Mouse (Mus musculus): Measurements from ENCODE around the gene Fam192a. TPM values are rescaled to one million over a fixed set of nuclear protein-coding genes. Genes with fewer than 3 reads are reported as not detected.

Fam192a gene
- polyA plus RNA-seq, 1 experiment from 2014 or later: 90.2 TPM

DNA sequence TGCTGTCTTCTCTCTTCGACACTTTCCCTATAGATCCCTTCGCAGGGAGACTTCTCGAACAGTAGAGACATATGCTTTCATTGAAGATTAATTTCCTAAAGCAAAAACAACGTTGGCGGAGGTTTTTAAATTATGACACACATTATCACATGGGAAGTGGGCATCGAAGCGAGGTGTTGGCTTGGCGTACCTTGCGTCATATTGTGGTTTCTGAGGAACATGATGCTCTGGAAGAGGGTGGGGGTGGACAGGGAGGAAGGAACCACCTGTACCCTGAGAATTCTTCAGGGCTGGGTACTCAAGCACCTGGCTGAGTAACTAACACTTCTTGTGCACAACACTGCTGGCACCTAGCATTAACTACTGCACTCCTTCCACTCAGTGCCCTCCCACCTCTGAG lies 77.2 kb downstream of the Fam192a start:
- H3K27ac ChIP-seq (replicated peaks; ENCODE audit: low read depth, low read length): no peak overlapping the region
- H3K36me3 ChIP-seq (ENCODE audit: control insufficient read depth, insufficient read depth, low read length): no peaks in the 10 kb centered on the region
- no peak overlapping the region for H3K9ac ChIP-seq (ENCODE audit: low read length)
- no peak overlapping the region for H3K4me2 ChIP-seq (ENCODE audit: low read depth, severe bottlenecking)
- H3K4me3 ChIP-seq (ENCODE audit: low read depth, low read length): no peak overlapping the region
- DNase-seq (ENCODE audit: low spot score): no peak
- ATAC-seq (ENCODE audit: insufficient number of reproducible peaks, low FRiP score, low TSS enrichment, low read depth): no peak
- H3K27me3 ChIP-seq (ENCODE audit: control insufficient read depth, insufficient read depth, low read length): no peaks in the 10 kb centered on the region
- no peaks in the 10 kb centered on the region for H3K9me3 ChIP-seq (ENCODE audit: control insufficient read depth, low read length)
- no peaks in the 10 kb centered on the region for H3K4me1 ChIP-seq (ENCODE audit: control insufficient read depth, insufficient read depth, low read length)
- WGBS: 84% methylated on average over 9 of the region's 9 CpGs

Other genes with a start within 250 kb of the Fam192a start
- 61.9 and 62.4 TPM in 2 replicates for gene Herpud1, start 215.6 kb downstream of the Fam192a start, polyA plus RNA-seq (2014; fragmentation: Nextera tagmentation; extraction: Ambion mirVana)
- 0.24 TPM in 1 of 2 replicates, not detected in the other for gene Nlrc5, start 167.6 kb downstream of the Fam192a start, polyA plus RNA-seq (2014; fragmentation: Nextera tagmentation; extraction: Ambion mirVana)
- 6.3 and 8.5 TPM in 2 replicates for gene Cpne2, start 69.0 kb downstream of the Fam192a start, polyA plus RNA-seq (2014; fragmentation: Nextera tagmentation; extraction: Ambion mirVana)
- gene Rspry1, start 60 bp downstream of the Fam192a start, polyA plus RNA-seq (2014; fragmentation: Nextera tagmentation; extraction: Ambion mirVana): 43.1 and 47.1 TPM in 2 replicates
- 60.6 and 63.7 TPM in 2 replicates for gene Arl2bp, start 64.6 kb upstream of the Fam192a start, polyA plus RNA-seq (2014; fragmentation: Nextera tagmentation; extraction: Ambion mirVana)
- 0.21 TPM in 1 of 2 replicates, not detected in the other for gene Pllp, start 94.3 kb upstream of the Fam192a start, polyA plus RNA-seq (2014; fragmentation: Nextera tagmentation; extraction: Ambion mirVana)
- not detected in 2 replicates for gene Ccl22, start 143.6 kb upstream of the Fam192a start, polyA plus RNA-seq (2014; fragmentation: Nextera tagmentation; extraction: Ambion mirVana)
- 5.2 and 6.3 TPM in 2 replicates for gene Cx3cl1, start 170.0 kb upstream of the Fam192a start, polyA plus RNA-seq (2014; fragmentation: Nextera tagmentation; extraction: Ambion mirVana)
- not detected in 2 replicates for gene Ccl17, start 208.5 kb upstream of the Fam192a start, polyA plus RNA-seq (2014; fragmentation: Nextera tagmentation; extraction: Ambion mirVana)
- 63.5 and 64.0 TPM in 2 replicates for gene Coq9, start 236.3 kb upstream of the Fam192a start, polyA plus RNA-seq (2014; fragmentation: Nextera tagmentation; extraction: Ambion mirVana)
- gene Ciapin1, start 236.4 kb upstream of the Fam192a start, polyA plus RNA-seq (2014; fragmentation: Nextera tagmentation; extraction: Ambion mirVana): 129 and 131 TPM in 2 replicates